Mouse (Mus musculus) B cell, adult (primary cell): ENCODE measurements around the gene Chrna3. TPM values are rescaled to one million over a fixed set of nuclear protein-coding genes. Genes with fewer than 3 reads are reported as not detected.

Experiments used
- total RNA-seq: library from RNA; stranded (reverse); gene quantifications from 4 replicates; pipeline ENCODE4 v1.2.4, GENCODE M21; 2023; ENCODE audit not compliant: inconsistent age

The Chrna3 gene
- not detected in 4 replicates for total RNA-seq

DNA sequence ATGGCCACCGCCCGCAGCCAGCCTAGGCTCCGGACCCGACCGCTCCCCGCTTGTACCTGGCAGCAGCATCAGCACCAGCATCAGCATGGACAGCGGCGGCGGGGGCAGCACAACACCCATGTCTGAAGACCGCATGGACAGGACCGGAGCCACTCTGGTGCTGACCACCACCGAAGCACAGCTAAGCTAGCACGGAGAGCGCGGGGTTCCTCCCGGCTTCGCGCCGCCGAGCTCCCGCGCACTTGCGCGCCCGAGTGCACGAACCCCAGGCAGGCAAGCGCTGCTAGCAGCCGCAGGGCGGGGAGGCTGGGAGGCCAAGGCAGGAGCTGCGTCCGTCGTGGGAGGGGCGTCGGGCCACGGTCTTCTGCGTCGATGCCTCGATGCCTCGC, at the start of gene Chrna3:
TSS of gene Chrna3 (minus strand) at position 288 of the 389 bp plus-strand sequence.

DNA sequence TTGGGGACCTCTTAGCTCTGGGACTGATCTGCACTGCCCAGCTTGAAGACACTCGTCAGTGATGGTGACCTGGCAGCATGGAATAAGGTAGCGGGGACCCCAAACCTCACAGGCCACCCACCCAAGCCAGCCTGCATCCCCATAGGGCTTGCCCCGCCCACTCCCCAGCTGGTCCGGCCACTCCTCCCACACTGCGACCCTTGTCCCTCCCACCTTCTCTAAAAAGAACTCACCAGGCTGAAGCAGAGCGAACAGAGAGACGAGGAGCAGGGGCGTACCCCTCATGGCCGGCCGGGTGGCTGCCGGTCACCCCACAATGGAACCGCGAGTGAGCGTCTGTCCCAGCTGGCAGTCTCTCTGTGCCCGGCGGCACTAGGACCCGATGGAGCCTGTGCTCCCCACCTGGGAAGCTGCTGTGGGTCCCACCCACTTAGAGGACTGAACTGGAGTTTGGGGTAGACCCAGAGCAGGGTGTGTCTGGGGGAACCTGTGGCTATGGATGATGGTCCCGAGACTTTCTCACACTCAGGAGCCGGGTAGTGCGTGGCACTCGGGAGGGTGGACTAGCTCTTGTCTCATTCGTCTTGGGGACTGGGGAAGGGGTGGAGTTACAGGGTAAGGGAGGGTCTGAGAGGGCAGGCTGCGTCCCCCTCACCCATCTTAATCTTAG, 22.0 kb upstream of the Chrna3 start, which contains the start of gene Chrnb4:
TSS of gene Chrnb4 (minus strand) at position 569 of the 670 bp plus-strand sequence.

GRCm38 (mm10) chr9:54980674-54981073, 45.7 kb downstream of the Chrna3 start, which contains the start of gene Chrna5:
Gene Chrna5, plus strand, starts transcription at chr9:54980880.

Other genes starting within 250 kb of the Chrna3 start
- gene Ireb2, start 162.8 kb downstream of the Chrna3 start, total RNA-seq, result 48.7 to 53.0 TPM (median 50.0 TPM) in 4 replicates
- 0.90 to 1.3 TPM (median 1.2 TPM) in 4 replicates for gene Hykk, start 109.3 kb downstream of the Chrna3 start, total RNA-seq
- gene Psma4, start 75.8 kb downstream of the Chrna3 start, total RNA-seq, result 90.9 to 104 TPM (median 94.0 TPM) in 4 replicates
- gene AY074887, start 75.6 kb downstream of the Chrna3 start, total RNA-seq, result 0.71 to 1.2 TPM in 2 of 4 replicates, not detected in the others
- gene Chrna5, start 45.7 kb downstream of the Chrna3 start, total RNA-seq, result not detected in 4 replicates
- gene Chrnb4, start 22.2 kb upstream of the Chrna3 start, total RNA-seq, result not detected in 4 replicates
- 31.4 to 32.6 TPM (median 32.3 TPM) in 4 replicates for gene Ube2q2, start 122.3 kb upstream of the Chrna3 start, total RNA-seq
- 44.0 to 47.7 TPM (median 46.0 TPM) in 4 replicates for gene Fbxo22, start 182.4 kb upstream of the Chrna3 start, total RNA-seq